Mouse (Mus musculus) testis, adult 2 months (tissue): ENCODE results near the gene Bach1. TPM values are rescaled to one million over a fixed set of nuclear protein-coding genes. Genes with fewer than 3 reads are reported as not detected.

Experiments used
- H3K27ac ChIP-seq: fragments of 200-500 bp; 2 replicates; pipeline ENCODE4 v1.5.1; 2012; ENCODE audit warnings: low read depth, low read length; ENCODE audit not compliant: control insufficient read depth, insufficient read depth
- H3K27me3 ChIP-seq: fragments of 200-500 bp; 2 replicates; pipeline ENCODE4 v1.6.1; 2012; ENCODE audit warnings: mild to moderate bottlenecking, low read length, moderate library complexity; ENCODE audit not compliant: control insufficient read depth, insufficient read depth
- H3K36me3 ChIP-seq: fragments of 200-500 bp; 2 replicates; pipeline ENCODE4 v1.6.1; 2012; ENCODE audit warnings: mild to moderate bottlenecking, low read length; ENCODE audit not compliant: control insufficient read depth, insufficient read depth
- H3K4me1 ChIP-seq: fragments of 200-500 bp; 2 replicates; pipeline ENCODE4 v1.6.1; 2012; ENCODE audit warnings: low read length; ENCODE audit not compliant: control insufficient read depth, insufficient read depth
- H3K4me3 ChIP-seq: fragments of 200-500 bp; 2 replicates; pipeline ENCODE4 v1.5.1; 2012; ENCODE audit warnings: low read depth, mild to moderate bottlenecking, low read length, moderate library complexity, mixed read lengths; ENCODE audit not compliant: control insufficient read depth
- CTCF ChIP-seq: fragments of 200-500 bp; IDR thresholded peaks from 2 replicates; pipeline ENCODE4 v1.5.1; 2012; ENCODE audit warnings: low read depth, mild to moderate bottlenecking, inconsistent platforms, low read length, moderate library complexity; ENCODE audit not compliant: control insufficient read depth, insufficient read depth, insufficient replicate concordance
- POLR2A ChIP-seq: fragments of 200-500 bp; IDR thresholded peaks from 2 replicates; pipeline ENCODE4 v1.6.1; 2012; ENCODE audit warnings: low read depth, mild to moderate bottlenecking, inconsistent platforms, low read length, moderate library complexity; ENCODE audit not compliant: control insufficient read depth
- polyA plus RNA-seq: library from polyadenylated mRNA; depleted of rRNA; stranded (reverse); fragments of >200 nt; gene quantifications from 2 replicates; pipeline ENCODE4 v1.2.3, GENCODE M21; 2012

The Bach1 gene
- polyA plus RNA-seq, 1 experiment: 1.0 TPM

- Histone ChIP-seq H3K27me3 (no peaks in the 10 kb centered on the region), H3K4me3 (no peak overlapping the region), H3K4me1 (peaks cover 8% of the 10 kb centered on the region), H3K36me3 (no peaks in the 10 kb centered on the region), H3K27ac (no peak overlapping the region)
- TF ChIP-seq POLR2A: no peak
- no peak for TF ChIP-seq CTCF
Observed at GRCm38 (mm10) chr16:87752482-87752881, 53.7 kb downstream of the Bach1 start.

- no peaks in the 10 kb centered on the region for H3K27me3 ChIP-seq
- peaks cover 8% of the 10 kb centered on the region for H3K4me1 ChIP-seq
- no peaks in the 10 kb centered on the region for H3K36me3 ChIP-seq
- TF ChIP-seq CTCF (peak; percentile 59; the same call in 1 of the 2 replicates), POLR2A (no peak)
- H3K27ac ChIP-seq: no peak overlapping the region
- peak overlapping the region; percentile 27; the same call in 1 of the 2 replicates for H3K4me3 ChIP-seq
Observed at GRCm38 (mm10) chr16:87754858-87755257, 56.1 kb downstream of the Bach1 start.

GRCm38 (mm10) chr16:87755915-87756314 is 57.2 kb downstream of the Bach1 start:
- peaks cover 8% of the 10 kb centered on the region for H3K4me1 ChIP-seq

GRCm38 (mm10) chr16:87758016-87758415 is 59.3 kb downstream of the Bach1 start:
- Histone ChIP-seq H3K4me3 (no peak overlapping the region), H3K4me1 (peaks cover 5% of the 10 kb centered on the region), H3K27ac (no peak overlapping the region), H3K36me3 (no peaks in the 10 kb centered on the region), H3K27me3 (no peaks in the 10 kb centered on the region)
- TF ChIP-seq POLR2A: no peak
- TF ChIP-seq CTCF: no peak

More at GRCm38 (mm10) chr16:87755915-87756314, 57.2 kb downstream of the Bach1 start:
- H3K4me3 ChIP-seq: no peak overlapping the region
- TF ChIP-seq POLR2A: no peak
- no peak for TF ChIP-seq CTCF
- no peaks in the 10 kb centered on the region for H3K27me3 ChIP-seq
- no peak overlapping the region for H3K27ac ChIP-seq
- H3K36me3 ChIP-seq: no peaks in the 10 kb centered on the region

- Histone ChIP-seq H3K27ac (no peak overlapping the region), H3K36me3 (no peaks in the 10 kb centered on the region), H3K4me3 (peak overlapping the region; percentile 22), H3K4me1 (no peaks in the 10 kb centered on the region), H3K27me3 (no peaks in the 10 kb centered on the region)
- TF ChIP-seq POLR2A: no peak
- no peak for TF ChIP-seq CTCF
Observed at GRCm38 (mm10) chr16:87764668-87765109, 65.9 kb downstream of the Bach1 start.

- no peak overlapping the region for H3K4me3 ChIP-seq
- H3K27me3 ChIP-seq: no peaks in the 10 kb centered on the region
- no peaks in the 10 kb centered on the region for H3K4me1 ChIP-seq
- H3K36me3 ChIP-seq: no peaks in the 10 kb centered on the region
- no peak overlapping the region for H3K27ac ChIP-seq
- TF ChIP-seq POLR2A: no peak
- no peak for TF ChIP-seq CTCF
Observed at GRCm38 (mm10) chr16:87765984-87766383, 67.2 kb downstream of the Bach1 start.

GRCm38 (mm10) chr16:87770576-87770975 is 71.8 kb downstream of the Bach1 start:
- H3K27ac ChIP-seq: no peak overlapping the region

GRCm38 (mm10) chr16:87771926-87772325 is 73.2 kb downstream of the Bach1 start:
- Histone ChIP-seq H3K27ac (no peak overlapping the region), H3K4me3 (no peak overlapping the region), H3K4me1 (no peaks in the 10 kb centered on the region), H3K27me3 (no peaks in the 10 kb centered on the region), H3K36me3 (no peaks in the 10 kb centered on the region)
- TF ChIP-seq POLR2A (no peak), CTCF (no peak)

More at GRCm38 (mm10) chr16:87770576-87770975, 71.8 kb downstream of the Bach1 start:
- no peaks in the 10 kb centered on the region for H3K27me3 ChIP-seq
- H3K4me1 ChIP-seq: no peaks in the 10 kb centered on the region
- H3K36me3 ChIP-seq: no peaks in the 10 kb centered on the region
- H3K4me3 ChIP-seq: no peak overlapping the region
- TF ChIP-seq CTCF: no peak
- TF ChIP-seq POLR2A: no peak
